Mouse (Mus musculus): ENCODE data around the gene Zfp800. TPM values are rescaled to one million over a fixed set of nuclear protein-coding genes. Genes with fewer than 3 reads are reported as not detected.

Gene Zfp800
- total RNA-seq (2021) = 1 to 10 TPM; 5.1 to 5.5 TPM
- long read RNA-seq, experiment 1, partial matches to known transcripts = 2 of 3 reads
- long read RNA-seq, experiment 1, other reads (novel, unspliced or antisense) = 1 of 3 reads
- long read RNA-seq, experiment 2, partial matches to known transcripts = 1 of 2 reads
- long read RNA-seq, experiment 2, other reads (novel, unspliced or antisense) = 1 of 2 reads

GRCm38 (mm10) chr6:28397681-28398203 is at the start of gene Zfp800:
Zfp800 (minus strand) TSS chr6:28398005.
- DNase-seq = no peak

- no peak for DNase-seq
Measured at GRCm38 (mm10) chr6:28431538-28431855, 33.7 kb upstream of the Zfp800 start.

GRCm38 (mm10) chr6:28430795-28431537 is 33.2 kb upstream of the Zfp800 start:
- DNase-seq = no peak

GRCm38 (mm10) chr6:28429870-28430269 is 32.1 kb upstream of the Zfp800 start:
- no peak for DNase-seq

- no peak for DNase-seq
Measured at GRCm38 (mm10) chr6:28428290-28428689, 30.5 kb upstream of the Zfp800 start, which contains the start of gene Gcc1. Gcc1 (minus strand) TSS chr6:28428390.

GRCm38 (mm10) chr6:28427096-28427839 is 29.5 kb upstream of the Zfp800 start, which contains the start of gene Fscn3:
Fscn3 (plus strand) TSS chr6:28427789.
- no peak for DNase-seq

GRCm38 (mm10) chr6:28425019-28425418 is 27.2 kb upstream of the Zfp800 start:
- DNase-seq = no peak

- peak; percentile 42 for DNase-seq
Measured at GRCm38 (mm10) chr6:28423767-28424695, 26.2 kb upstream of the Zfp800 start.

GRCm38 (mm10) chr6:28423313-28423712 is 25.5 kb upstream of the Zfp800 start, which contains the start of gene Arf5:
Arf5 (plus strand) TSS chr6:28423560.
- DNase-seq = peak; percentile 94

- no peak for DNase-seq
Measured at GRCm38 (mm10) chr6:28422651-28423290, 25.0 kb upstream of the Zfp800 start.

- DNase-seq = peak; percentile 95
Measured at GRCm38 (mm10) chr6:28421469-28422000, 23.7 kb upstream of the Zfp800 start.

GRCm38 (mm10) chr6:28420865-28421264 is 23.1 kb upstream of the Zfp800 start:
- DNase-seq = no peak

GRCm38 (mm10) chr6:28420361-28420760 is 22.6 kb upstream of the Zfp800 start:
- DNase-seq = no peak

GRCm38 (mm10) chr6:28419673-28420072 is 21.9 kb upstream of the Zfp800 start:
- DNase-seq = no peak

GRCm38 (mm10) chr6:28418449-28418848 is 20.6 kb upstream of the Zfp800 start:
- peak; percentile 86 for DNase-seq

GRCm38 (mm10) chr6:28416981-28417380 is 19.2 kb upstream of the Zfp800 start:
- DNase-seq = no peak

GRCm38 (mm10) chr6:28411236-28411635 is 13.4 kb upstream of the Zfp800 start:
- no peak for DNase-seq

- no peak for DNase-seq
Measured at GRCm38 (mm10) chr6:28410053-28410452, 12.2 kb upstream of the Zfp800 start.

GRCm38 (mm10) chr6:28399791-28400190 is 2.0 kb upstream of the Zfp800 start:
- DNase-seq = no peak

GRCm38 (mm10) chr6:28398726-28399125 is 921 bp upstream of the Zfp800 start:
- DNase-seq = no peak

Measured in gastrocnemius, postnatal 25 days (tissue).